Mouse (Mus musculus) bone marrow, adult 2 months (tissue): ENCODE data around the gene Etv2.

Source experiments
- CTCF ChIP-seq: fragments of 200-500 bp; IDR thresholded peaks from 2 replicates; pipeline ENCODE4 v1.5.1; 2011; ENCODE audit warnings: low read length, control low read depth; ENCODE audit not compliant: control insufficient read depth, insufficient read depth
- POLR2A ChIP-seq: fragments of 200-500 bp; IDR thresholded peaks from 2 replicates; pipeline ENCODE4 v1.6.1; 2011; ENCODE audit warnings: low read depth, mild to moderate bottlenecking, control low read depth, low read length, borderline replicate concordance; ENCODE audit not compliant: control insufficient read depth

DNA sequence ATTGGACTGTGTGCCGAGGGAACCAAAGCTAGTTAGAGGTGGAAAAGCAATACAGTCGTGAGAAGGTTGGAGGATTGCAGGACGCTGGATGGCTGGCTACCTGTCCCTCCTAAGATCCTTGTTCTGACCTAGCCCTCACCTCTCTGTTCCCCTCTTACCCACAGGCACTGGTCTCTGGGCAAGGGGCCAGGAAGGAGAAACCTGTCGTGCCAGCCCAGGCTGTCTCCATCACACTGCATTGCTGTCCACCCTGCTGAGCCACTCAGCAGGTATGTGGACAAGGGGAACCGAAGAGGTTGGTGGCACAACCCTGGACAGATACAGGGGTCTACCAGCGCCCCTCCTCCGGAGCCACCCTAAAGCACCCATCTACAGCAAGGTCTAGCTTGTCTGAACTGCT is 35.0 kb downstream of the Etv2 start:
- no peak for TF ChIP-seq CTCF
- TF ChIP-seq POLR2A: no peak
